Mouse (Mus musculus) ovary, adult 18-20 months (tissue): ENCODE data around the gene Pctp.

Experiments used
- DNase-seq: peaks from one replicate; pipeline ENCODE4 v3.0.0; 2022; ENCODE audit warnings: low spot score, mixed read lengths

Pctp gene

GRCm38 (mm10) chr11:90007791-90008531 is 5.3 kb upstream of the Pctp start:
- DNase-seq = no peak

DNA sequence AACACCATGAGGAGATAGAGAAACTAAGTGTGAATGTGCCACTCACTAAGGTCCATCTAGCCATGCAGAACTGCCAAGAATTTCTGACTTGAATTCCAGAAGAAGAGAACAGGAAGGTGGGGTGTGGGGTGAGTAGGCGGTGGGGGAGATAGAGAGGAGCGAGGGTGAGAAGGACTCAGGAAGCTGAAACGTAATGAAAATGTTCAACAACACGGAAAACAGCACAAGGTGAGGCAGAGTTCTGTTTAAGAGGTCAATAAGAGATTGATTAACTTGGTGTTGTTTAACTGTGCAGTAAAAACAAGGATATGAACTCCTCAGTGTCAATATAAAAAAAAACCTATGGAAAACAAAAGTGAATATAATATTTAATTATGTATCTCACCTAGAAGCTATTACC is 3.4 kb upstream of the Pctp start:
- DNase-seq = no peak

GRCm38 (mm10) chr11:90003386-90003785 is 692 bp upstream of the Pctp start:
- no peak for DNase-seq

- no peak for DNase-seq
Observed at GRCm38 (mm10) chr11:90002987-90003348, 274 bp upstream of the Pctp start.

DNA sequence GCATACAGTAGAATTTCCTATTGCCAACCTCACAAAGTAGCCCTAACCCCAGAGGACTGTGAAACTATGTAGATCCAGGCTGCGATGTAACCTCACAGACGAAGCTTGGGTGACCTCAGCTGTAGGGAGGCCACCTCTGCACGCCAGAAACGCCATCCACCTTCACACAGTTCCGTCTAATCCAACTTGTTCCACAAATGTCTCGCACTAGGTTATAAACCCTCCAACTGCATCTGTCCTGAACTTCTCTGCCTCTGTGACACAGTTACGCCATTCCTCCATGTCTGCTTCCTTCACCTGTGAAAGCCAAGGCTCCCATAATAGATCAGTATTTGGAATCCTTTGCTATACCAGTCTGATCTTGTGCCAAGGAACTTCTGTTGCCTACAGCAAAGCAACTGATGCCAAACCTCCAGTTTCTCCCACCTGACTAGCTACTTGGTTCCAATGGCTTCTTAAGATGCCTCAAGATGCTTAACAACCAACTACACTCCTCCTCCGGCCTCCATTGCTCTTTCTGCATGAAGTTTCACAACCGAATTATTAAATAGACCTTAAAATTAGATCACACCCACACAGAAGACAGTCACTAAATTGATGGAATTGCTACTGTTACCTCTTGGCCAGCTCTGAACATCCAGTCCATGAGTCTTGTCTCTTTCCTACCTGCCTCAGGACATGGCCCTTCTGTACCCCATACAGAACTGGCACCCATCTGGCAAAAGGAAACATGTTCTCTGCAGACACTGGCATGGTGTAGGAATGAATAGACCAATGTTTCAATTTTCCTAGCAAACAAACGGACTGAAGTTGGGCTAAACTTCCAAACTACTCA is 1.1 kb downstream of the Pctp start:
- no peak for DNase-seq

DNA sequence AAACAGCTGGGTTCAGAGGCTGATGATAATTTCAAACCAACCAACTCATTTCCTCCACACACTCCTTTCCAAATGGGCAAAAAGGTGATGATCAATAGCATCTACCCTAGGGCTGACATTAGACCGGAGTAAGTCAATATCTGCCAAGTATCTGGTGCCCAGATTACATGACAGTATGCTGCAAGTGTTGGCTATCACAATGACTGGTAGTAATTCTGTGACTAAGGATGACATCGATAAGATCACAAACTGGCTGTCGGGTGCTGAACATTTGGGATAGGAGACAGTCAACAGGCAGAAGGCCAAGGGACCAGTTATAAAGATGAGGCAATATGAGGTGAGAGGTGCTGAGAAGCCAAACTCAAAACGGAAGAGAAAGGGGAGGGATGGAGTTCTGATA is 2.0 kb downstream of the Pctp start:
- no peak for DNase-seq

- DNase-seq = no peak
Observed at GRCm38 (mm10) chr11:89998996-89999770, 3.5 kb downstream of the Pctp start.

GRCm38 (mm10) chr11:89996856-89997255 is 5.8 kb downstream of the Pctp start:
- no peak for DNase-seq

- no peak for DNase-seq
Observed at GRCm38 (mm10) chr11:89996406-89996805, 6.3 kb downstream of the Pctp start.

DNA sequence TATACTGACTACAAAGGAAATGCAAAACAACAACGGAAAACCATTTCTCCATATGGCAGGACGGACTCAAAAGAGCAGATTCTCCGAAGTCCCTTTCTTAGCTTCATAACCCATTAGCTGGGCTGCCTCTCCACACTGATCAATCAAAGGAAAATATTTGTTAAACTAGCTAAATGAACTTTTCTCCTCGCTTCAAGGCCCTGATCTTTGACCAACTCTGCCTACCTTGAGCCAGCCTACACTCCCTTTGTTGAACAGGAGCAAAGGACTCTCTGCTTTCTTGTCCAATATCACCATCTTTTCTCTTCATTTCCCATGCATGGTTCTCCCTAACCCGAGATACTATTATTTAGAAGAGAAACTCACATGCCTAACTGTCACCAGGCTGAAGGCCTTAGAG is 7.1 kb downstream of the Pctp start:
- DNase-seq = no peak

GRCm38 (mm10) chr11:89994706-89995105 is 8.0 kb downstream of the Pctp start:
- DNase-seq = no peak

- DNase-seq = no peak
Observed at GRCm38 (mm10) chr11:89991661-89992060, 11.0 kb downstream of the Pctp start.

DNA sequence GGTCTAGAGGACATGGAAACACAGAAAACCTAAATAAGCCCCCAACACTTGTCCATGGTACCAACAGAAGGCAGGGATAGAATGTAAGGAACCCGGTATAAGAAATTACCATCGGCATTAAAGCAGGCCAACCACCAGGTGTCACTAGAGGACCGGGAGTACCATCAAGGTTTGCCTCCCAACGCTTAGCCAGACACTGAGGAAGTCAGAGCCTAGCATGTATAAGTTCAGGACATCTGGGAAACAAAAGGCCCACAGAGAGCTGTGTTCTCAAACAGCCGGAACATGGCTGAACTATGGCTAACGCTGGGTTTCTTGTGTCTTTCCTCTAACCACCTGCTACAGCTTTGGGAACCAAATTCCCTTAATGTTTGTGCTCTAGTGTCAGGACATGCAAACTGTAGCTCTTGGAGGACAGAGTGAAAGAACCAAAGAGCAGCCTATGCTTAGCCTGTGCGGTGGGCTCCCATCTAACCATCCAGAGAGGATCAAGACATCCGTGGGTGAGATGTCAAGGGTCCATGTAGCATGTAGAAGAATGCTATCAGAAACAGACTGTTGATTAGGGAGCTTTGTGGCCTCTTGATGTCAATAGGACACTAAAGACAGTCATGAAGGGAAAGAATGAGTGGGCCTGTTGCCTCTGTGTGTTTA is 13.6 kb downstream of the Pctp start:
- peak; percentile 5 for DNase-seq

- no peak for DNase-seq
Observed at GRCm38 (mm10) chr11:89986516-89986915, 16.2 kb downstream of the Pctp start.

- DNase-seq = no peak
Observed at GRCm38 (mm10) chr11:89985200-89986187, 17.2 kb downstream of the Pctp start.

DNA sequence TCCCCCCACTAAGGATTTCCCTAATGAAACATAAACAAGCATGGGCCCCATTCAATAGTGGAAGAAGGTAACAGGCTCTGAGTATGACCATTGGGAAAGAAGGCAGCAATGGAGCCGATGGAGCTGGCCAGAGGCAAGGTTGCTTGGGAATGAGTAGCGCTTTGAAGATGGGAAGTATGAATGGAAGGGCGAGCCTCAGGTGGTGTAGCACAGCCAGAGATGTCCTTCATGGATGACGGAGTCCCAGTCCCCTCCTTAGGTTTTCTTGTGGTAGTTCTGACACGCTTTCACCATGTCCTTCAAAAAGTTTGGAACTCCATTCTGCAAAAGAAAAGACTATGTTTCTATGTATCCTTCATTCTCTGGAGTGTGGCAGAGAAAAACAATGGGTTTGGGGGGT is 18.3 kb downstream of the Pctp start:
- DNase-seq = no peak

- no peak for DNase-seq
Observed at GRCm38 (mm10) chr11:89982918-89983317, 19.8 kb downstream of the Pctp start.

- DNase-seq = no peak
Observed at GRCm38 (mm10) chr11:89980106-89980505, 22.6 kb downstream of the Pctp start.

DNA sequence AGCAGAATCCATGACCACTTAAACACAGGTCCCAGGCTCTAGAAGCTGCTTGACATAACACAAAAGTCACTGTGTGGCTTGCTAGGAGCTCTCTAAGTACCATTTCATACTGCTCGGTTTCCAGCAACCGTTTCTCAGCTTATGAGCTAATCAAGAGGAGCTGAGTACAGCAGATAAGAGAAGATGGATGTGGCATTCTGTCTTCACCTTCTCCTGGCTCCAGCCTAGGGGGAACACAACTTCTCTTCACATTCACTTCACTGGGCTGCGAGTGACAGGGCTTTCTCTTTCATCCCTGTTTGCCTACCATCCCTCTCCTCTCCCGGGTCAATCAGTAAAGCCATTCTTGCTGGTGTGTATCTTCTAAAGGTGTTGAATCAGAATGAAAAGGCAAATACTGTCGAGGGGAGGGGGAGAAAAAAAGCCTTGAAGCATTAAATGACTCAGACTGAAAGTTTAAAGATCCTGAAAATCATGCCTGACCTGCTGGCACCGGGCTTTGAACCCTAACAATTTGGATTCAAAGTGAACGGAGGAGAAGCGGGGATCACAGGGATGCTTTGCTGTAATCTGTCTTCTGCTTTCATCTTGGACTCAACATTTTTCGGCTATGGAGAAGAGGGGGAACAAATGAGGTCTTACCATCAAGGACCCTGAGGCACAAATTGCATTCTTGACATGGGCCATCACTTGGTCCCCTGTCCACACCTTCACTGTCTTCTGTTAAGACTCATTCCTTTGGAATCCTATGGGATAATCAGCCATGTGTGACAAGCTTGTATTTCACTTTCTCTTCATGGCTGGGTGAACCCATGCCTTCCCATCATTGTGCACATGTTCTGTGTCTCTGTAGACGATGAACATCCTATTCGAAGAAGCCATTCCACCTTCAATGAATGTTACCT is 23.5 kb downstream of the Pctp start:
- no peak for DNase-seq

DNA sequence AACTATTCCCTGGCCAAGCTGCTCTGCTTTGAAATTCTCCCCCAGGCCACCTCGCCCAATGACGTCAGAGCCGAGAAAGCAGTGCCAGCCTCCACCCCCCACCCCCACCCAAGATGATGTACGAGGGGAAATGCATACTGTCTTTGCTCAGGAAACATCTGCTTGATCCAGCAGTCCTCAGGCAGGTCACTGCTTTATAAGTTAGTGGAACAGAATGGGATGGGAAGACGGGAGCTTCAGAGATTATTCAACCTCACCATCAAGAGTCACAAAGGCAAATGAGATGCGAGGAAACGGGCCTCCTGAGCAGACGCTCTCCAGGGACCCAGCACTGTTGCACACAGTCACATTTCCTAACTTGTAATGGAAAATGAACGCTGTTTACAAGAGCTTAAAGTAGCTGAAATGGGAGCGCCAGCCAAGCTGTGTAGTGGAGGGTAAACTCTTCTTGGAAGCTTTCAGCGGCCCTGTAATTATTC is 24.3 kb downstream of the Pctp start:
- DNase-seq = no peak
